Mouse (Mus musculus): ENCODE measurements around the gene Lrrfip2. TPM values are rescaled to one million over a fixed set of nuclear protein-coding genes. Genes with fewer than 3 reads are reported as not detected.
A peak's percentile ranks its signal among the peaks of the same experiment; 100 is the strongest.

Lrrfip2 gene
- 41.8 and 42.8 TPM in 2 replicates for polyA plus RNA-seq (2015; fragmentation: Nextera tagmentation; extraction: Ambion mirVana)

- H3K4me1 ChIP-seq, result peaks cover 19% of the 10 kb centered on the region
- H3K27me3 ChIP-seq, result no peaks in the 10 kb centered on the region
- peak within 1 kb of the TSS; percentile 81 for H3K4me2 ChIP-seq (replicated peaks)
- peak within 1 kb of the TSS; percentile 73 for H3K27ac ChIP-seq (replicated peaks)
- H3K9me3 ChIP-seq, result no peaks in the 10 kb centered on the region
- H3K9ac ChIP-seq (replicated peaks), result peak within 1 kb of the TSS; percentile 76
- peak within 1 kb of the TSS; percentile 94 for H3K4me3 ChIP-seq
- H3K36me3 ChIP-seq, result no peaks in the 10 kb centered on the region
- WGBS, result 40% methylated on average over 14 of the region's 14 CpGs
- ATAC-seq (replicated peaks), result no peak
Measured at GRCm38 (mm10) chr9:111117126-111117642, at the start of gene Lrrfip2. TSS of gene Lrrfip2 (plus strand) at chr9:111117592.

GRCm38 (mm10) chr9:111070546-111070961, 46.8 kb upstream of the Lrrfip2 start:
- no peak overlapping the region for H3K9ac ChIP-seq (replicated peaks)
- no peaks in the 10 kb centered on the region for H3K4me1 ChIP-seq
- no peak overlapping the region for H3K27ac ChIP-seq (replicated peaks)
- ATAC-seq (replicated peaks), result no peak
- H3K4me3 ChIP-seq, result no peak overlapping the region
- WGBS, result 48% methylated on average over 4 of the region's 4 CpGs
- no peaks in the 10 kb centered on the region for H3K36me3 ChIP-seq
- peaks cover 10% of the 10 kb centered on the region for H3K9me3 ChIP-seq
- H3K4me2 ChIP-seq (replicated peaks), result no peak overlapping the region
- no peaks in the 10 kb centered on the region for H3K27me3 ChIP-seq

- H3K4me1 ChIP-seq, result no peaks in the 10 kb centered on the region
- WGBS, result 66% methylated on average over 7 of the region's 7 CpGs
- no peaks in the 10 kb centered on the region for H3K27me3 ChIP-seq
- no peak overlapping the region for H3K27ac ChIP-seq (replicated peaks)
- H3K4me3 ChIP-seq, result no peak overlapping the region
- H3K9me3 ChIP-seq, result peaks cover 10% of the 10 kb centered on the region
- H3K9ac ChIP-seq (replicated peaks), result no peak overlapping the region
- no peak for ATAC-seq (replicated peaks)
- H3K36me3 ChIP-seq, result no peaks in the 10 kb centered on the region
- H3K4me2 ChIP-seq (replicated peaks), result no peak overlapping the region
Measured at GRCm38 (mm10) chr9:111072175-111072574, 45.2 kb upstream of the Lrrfip2 start.

- H3K4me1 ChIP-seq, result no peaks in the 10 kb centered on the region
- no peak overlapping the region for H3K4me2 ChIP-seq (replicated peaks)
- H3K9ac ChIP-seq (replicated peaks), result no peak overlapping the region
- no peak overlapping the region for H3K4me3 ChIP-seq
- no peaks in the 10 kb centered on the region for H3K27me3 ChIP-seq
- H3K27ac ChIP-seq (replicated peaks), result no peak overlapping the region
- peaks cover 10% of the 10 kb centered on the region for H3K9me3 ChIP-seq
- 78% methylated on average over 4 of the region's 4 CpGs for WGBS
- H3K36me3 ChIP-seq, result no peaks in the 10 kb centered on the region
- ATAC-seq (replicated peaks), result no peak
Measured at GRCm38 (mm10) chr9:111072971-111073370, 44.4 kb upstream of the Lrrfip2 start.

GRCm38 (mm10) chr9:111077745-111078144, 39.6 kb upstream of the Lrrfip2 start:
- WGBS, result 62% methylated on average over 5 of the region's 5 CpGs
- Histone ChIP-seq H3K27ac (replicated peaks) (no peak overlapping the region), H3K4me3 (no peak overlapping the region), H3K4me2 (replicated peaks) (no peak overlapping the region), H3K27me3 (no peaks in the 10 kb centered on the region), H3K9me3 (peaks cover 10% of the 10 kb centered on the region), H3K9ac (replicated peaks) (no peak overlapping the region), H3K4me1 (no peaks in the 10 kb centered on the region), H3K36me3 (no peaks in the 10 kb centered on the region)
- ATAC-seq (replicated peaks), result no peak

- Histone ChIP-seq H3K27ac (replicated peaks) (no peak overlapping the region), H3K4me2 (replicated peaks) (no peak overlapping the region), H3K27me3 (no peaks in the 10 kb centered on the region), H3K9me3 (no peaks in the 10 kb centered on the region), H3K4me1 (no peaks in the 10 kb centered on the region), H3K4me3 (no peak overlapping the region), H3K9ac (replicated peaks) (no peak overlapping the region), H3K36me3 (no peaks in the 10 kb centered on the region)
- no peak for ATAC-seq (replicated peaks)
- WGBS, result 93% methylated on average over 8 of the region's 8 CpGs
Measured at GRCm38 (mm10) chr9:111080801-111081200, 36.6 kb upstream of the Lrrfip2 start.

GRCm38 (mm10) chr9:111081765-111082164, 35.6 kb upstream of the Lrrfip2 start:
- no peak for ATAC-seq (replicated peaks)
- Histone ChIP-seq H3K9me3 (no peaks in the 10 kb centered on the region), H3K27me3 (no peaks in the 10 kb centered on the region), H3K27ac (replicated peaks) (no peak overlapping the region), H3K4me2 (replicated peaks) (no peak overlapping the region), H3K4me1 (no peaks in the 10 kb centered on the region), H3K9ac (replicated peaks) (no peak overlapping the region), H3K4me3 (no peak overlapping the region), H3K36me3 (no peaks in the 10 kb centered on the region)
- 85% methylated on average over 5 of the region's 5 CpGs for WGBS

- no peaks in the 10 kb centered on the region for H3K27me3 ChIP-seq
- no peak overlapping the region for H3K4me3 ChIP-seq
- ATAC-seq (replicated peaks), result no peak
- H3K27ac ChIP-seq (replicated peaks), result no peak overlapping the region
- no peaks in the 10 kb centered on the region for H3K36me3 ChIP-seq
- no peaks in the 10 kb centered on the region for H3K9me3 ChIP-seq
- H3K4me1 ChIP-seq, result no peaks in the 10 kb centered on the region
- H3K4me2 ChIP-seq (replicated peaks), result no peak overlapping the region
- WGBS, result 70% methylated on average over 4 of the region's 4 CpGs
- no peak overlapping the region for H3K9ac ChIP-seq (replicated peaks)
Measured at GRCm38 (mm10) chr9:111085329-111085728, 32.1 kb upstream of the Lrrfip2 start.

- H3K36me3 ChIP-seq, result no peaks in the 10 kb centered on the region
- H3K9ac ChIP-seq (replicated peaks), result no peak overlapping the region
- no peaks in the 10 kb centered on the region for H3K27me3 ChIP-seq
- WGBS, result 47% methylated on average over 6 of the region's 6 CpGs
- no peak overlapping the region for H3K4me3 ChIP-seq
- no peaks in the 10 kb centered on the region for H3K9me3 ChIP-seq
- H3K4me2 ChIP-seq (replicated peaks), result no peak overlapping the region
- no peak overlapping the region for H3K27ac ChIP-seq (replicated peaks)
- ATAC-seq (replicated peaks), result no peak
- no peaks in the 10 kb centered on the region for H3K4me1 ChIP-seq
Measured at GRCm38 (mm10) chr9:111086137-111086536, 31.3 kb upstream of the Lrrfip2 start.

- H3K4me2 ChIP-seq (replicated peaks), result no peak overlapping the region
- H3K4me3 ChIP-seq, result no peak overlapping the region
- WGBS, result 19% methylated on average over 3 of the region's 3 CpGs
- H3K27me3 ChIP-seq, result no peaks in the 10 kb centered on the region
- no peaks in the 10 kb centered on the region for H3K36me3 ChIP-seq
- H3K27ac ChIP-seq (replicated peaks), result no peak overlapping the region
- H3K9ac ChIP-seq (replicated peaks), result no peak overlapping the region
- no peaks in the 10 kb centered on the region for H3K9me3 ChIP-seq
- no peak for ATAC-seq (replicated peaks)
- no peaks in the 10 kb centered on the region for H3K4me1 ChIP-seq
Measured at GRCm38 (mm10) chr9:111086995-111087606, 30.3 kb upstream of the Lrrfip2 start.

- 8% methylated on average over 5 of the region's 5 CpGs for WGBS
- Histone ChIP-seq H3K9me3 (no peaks in the 10 kb centered on the region), H3K9ac (replicated peaks) (no peak overlapping the region), H3K4me3 (no peak overlapping the region), H3K27me3 (no peaks in the 10 kb centered on the region), H3K4me1 (no peaks in the 10 kb centered on the region), H3K27ac (replicated peaks) (no peak overlapping the region), H3K4me2 (replicated peaks) (no peak overlapping the region), H3K36me3 (no peaks in the 10 kb centered on the region)
- no peak for ATAC-seq (replicated peaks)
Measured at GRCm38 (mm10) chr9:111087960-111088359, 29.4 kb upstream of the Lrrfip2 start.

- no peak overlapping the region for H3K27ac ChIP-seq (replicated peaks)
- H3K9me3 ChIP-seq, result no peaks in the 10 kb centered on the region
- H3K9ac ChIP-seq (replicated peaks), result no peak overlapping the region
- H3K27me3 ChIP-seq, result no peaks in the 10 kb centered on the region
- H3K4me3 ChIP-seq, result no peak overlapping the region
- no peaks in the 10 kb centered on the region for H3K4me1 ChIP-seq
- ATAC-seq (replicated peaks), result no peak
- no peaks in the 10 kb centered on the region for H3K36me3 ChIP-seq
- 34% methylated on average over 7 of the region's 7 CpGs for WGBS
- H3K4me2 ChIP-seq (replicated peaks), result no peak overlapping the region
Measured at GRCm38 (mm10) chr9:111088886-111089285, 28.5 kb upstream of the Lrrfip2 start.

GRCm38 (mm10) chr9:111092657-111093056, 24.7 kb upstream of the Lrrfip2 start:
- H3K4me1 ChIP-seq, result no peaks in the 10 kb centered on the region
- H3K36me3 ChIP-seq, result no peaks in the 10 kb centered on the region
- no peaks in the 10 kb centered on the region for H3K27me3 ChIP-seq
- no peak overlapping the region for H3K9ac ChIP-seq (replicated peaks)
- H3K4me3 ChIP-seq, result no peak overlapping the region
- no peaks in the 10 kb centered on the region for H3K9me3 ChIP-seq
- no peak overlapping the region; the same call in 1 of the 2 replicates for H3K4me2 ChIP-seq (replicated peaks)
- 46% methylated on average over 9 of the region's 9 CpGs for WGBS
- H3K27ac ChIP-seq (replicated peaks), result no peak overlapping the region
- no peak for ATAC-seq (replicated peaks)

All from forebrain, embryonic 15.5 days (tissue).